Mouse (Mus musculus) frontal cortex, postnatal 14 days (tissue): ENCODE measurements at regions not wholly inside any gene's neighbourhood (a gene's known extent, or its start where the extent isn't known, plus 50 kb on each side); places are given as distances from the start of the nearest gene placed in this dataset.
A peak's percentile ranks its signal among the peaks of the same experiment; 100 is the strongest.

ENCODE experiments used
- DNase-seq, 2 experiments: peaks; one replicate each; pipeline ENCODE4 v3.0.0; 2022; ENCODE audit warnings: low spot score in 2 of 2

- DNase-seq = no peak
Measured at GRCm38 (mm10) chr1:92386752-92387151, 86.9 kb downstream of the Ndufa10 start.

DNA sequence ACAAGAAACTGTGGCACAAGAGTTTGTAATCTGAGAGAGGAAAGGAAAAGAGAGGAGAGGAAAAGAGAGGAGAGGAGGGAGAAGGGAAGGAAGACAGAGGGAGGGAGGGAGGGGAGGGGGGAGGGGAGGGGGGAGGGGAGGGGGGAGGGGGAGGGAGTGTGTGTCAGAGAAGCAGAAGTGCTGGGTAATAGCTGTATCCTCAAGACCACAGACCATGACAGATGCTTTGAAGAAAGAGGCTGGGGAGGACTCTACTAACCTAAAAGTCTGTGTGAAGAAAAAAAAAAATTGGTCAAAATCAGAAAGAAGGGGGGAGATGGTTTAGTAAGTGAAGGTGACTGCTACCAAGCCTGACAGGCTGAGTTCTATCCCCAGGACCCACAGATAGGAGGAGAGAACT, 88.7 kb downstream of the Ndufa10 start:
- DNase-seq = no peak

DNA sequence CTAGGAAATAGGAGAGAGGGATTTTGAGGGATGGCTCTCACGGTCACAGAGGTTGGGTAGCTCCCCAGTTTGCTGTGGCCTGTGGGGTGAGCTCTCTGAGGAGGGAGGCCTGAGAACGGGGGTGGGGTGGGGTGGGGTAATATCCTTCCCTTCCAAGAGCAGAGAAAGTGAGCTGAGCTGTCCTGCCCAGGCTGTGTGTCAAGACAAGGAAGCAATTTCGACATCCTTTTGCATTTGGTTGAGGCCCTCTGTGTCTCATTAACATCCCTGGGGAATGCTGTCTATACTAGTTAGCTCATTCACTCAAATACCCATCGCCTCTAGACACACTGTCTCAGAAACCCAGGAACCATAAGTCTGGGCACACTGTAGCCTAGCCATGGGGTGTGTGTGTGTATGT, 89.9 kb downstream of the Ndufa10 start:
- no peak for DNase-seq

- DNase-seq = no peak
Measured at GRCm38 (mm10) chr1:92379510-92379886, 94.2 kb downstream of the Ndufa10 start.

GRCm38 (mm10) chr1:92378741-92379509, 94.7 kb downstream of the Ndufa10 start:
- no peak for DNase-seq

DNA sequence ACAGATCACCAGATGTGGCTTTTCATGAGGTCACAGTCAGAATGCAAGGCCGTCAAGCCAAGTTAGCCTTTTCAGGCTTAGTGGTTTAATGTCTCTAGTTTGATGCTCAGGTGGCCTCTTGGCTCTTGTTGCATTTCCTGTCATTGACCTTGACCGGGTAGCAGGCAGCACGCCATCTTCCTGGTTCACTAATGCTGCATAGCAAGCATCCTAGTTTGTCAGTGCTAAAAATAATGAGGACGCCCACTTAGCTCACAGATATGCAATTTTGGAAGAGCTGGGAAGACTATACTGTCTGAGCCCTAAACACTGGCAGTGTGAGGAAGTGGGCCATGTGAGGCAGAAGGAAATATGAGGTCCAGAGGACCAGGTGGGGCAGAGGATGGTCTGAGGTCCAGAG, 97.2 kb downstream of the Ndufa10 start:
- DNase-seq = no peak

DNA sequence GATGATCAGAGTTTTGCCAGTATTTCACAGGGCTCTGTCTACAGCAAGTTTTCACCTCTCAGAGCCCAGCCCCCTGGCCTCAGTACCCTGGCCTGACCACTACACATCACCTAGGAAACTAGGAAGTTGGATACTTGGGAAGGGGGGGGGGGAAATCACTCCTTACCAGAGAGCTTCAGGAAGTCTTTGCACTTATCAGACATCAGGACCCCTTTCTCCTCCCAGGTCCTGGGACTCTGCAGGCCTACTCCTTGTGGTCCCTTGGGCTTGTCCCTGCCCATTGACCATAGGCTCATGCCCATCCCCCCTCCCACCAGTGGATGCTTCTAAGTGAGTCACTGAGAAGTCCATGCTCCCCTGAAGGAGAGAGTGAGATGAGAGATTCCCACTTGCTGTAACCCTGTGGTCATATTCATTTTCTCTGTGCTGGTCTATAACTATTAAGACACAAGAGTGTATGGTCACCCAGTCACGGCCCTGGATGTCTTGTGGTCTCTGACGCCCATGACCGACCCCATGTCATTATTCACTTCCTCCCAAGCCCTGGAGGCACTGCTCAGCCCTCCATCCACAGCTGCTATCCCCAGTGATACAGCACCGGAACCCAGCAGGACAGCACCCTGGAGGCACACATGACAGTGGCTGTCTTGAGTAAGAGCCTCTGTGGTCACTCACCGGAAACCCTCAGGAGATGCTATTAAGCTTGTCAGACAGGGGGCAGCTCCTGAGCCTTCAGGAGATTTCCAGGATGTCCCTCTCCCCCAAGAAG, 101.3 kb downstream of the Ndufa10 start:
- DNase-seq = no peak

GRCm38 (mm10) chr1:92371357-92371981, 102.2 kb downstream of the Ndufa10 start:
- DNase-seq = no peak

DNA sequence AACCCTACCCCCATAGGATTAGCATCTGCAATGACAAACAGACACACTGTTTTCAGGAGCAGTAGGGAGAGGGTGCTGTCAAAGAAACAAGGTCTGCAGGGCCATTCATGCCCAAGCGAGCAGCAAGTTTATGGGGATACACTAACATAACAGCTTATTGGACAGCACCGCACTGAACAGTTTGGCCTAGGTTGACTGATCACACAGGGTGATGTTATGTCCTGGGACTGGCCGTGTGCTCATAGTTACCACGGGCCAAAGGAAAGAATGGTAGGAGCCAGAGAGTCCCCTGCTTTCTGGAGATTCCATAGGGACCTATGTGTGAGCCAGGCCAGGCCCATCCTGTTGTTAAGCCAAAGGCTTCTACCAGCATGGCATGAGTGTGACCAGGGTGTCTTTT, 102.8 kb downstream of the Ndufa10 start:
- DNase-seq = no peak

- no peak for DNase-seq
Measured at GRCm38 (mm10) chr1:92369972-92370371, 103.7 kb downstream of the Ndufa10 start.

GRCm38 (mm10) chr1:92366249-92366648, 107.4 kb downstream of the Ndufa10 start:
- DNase-seq = no peak

GRCm38 (mm10) chr1:92365366-92366075, 108.1 kb downstream of the Ndufa10 start:
- DNase-seq = no peak

DNA sequence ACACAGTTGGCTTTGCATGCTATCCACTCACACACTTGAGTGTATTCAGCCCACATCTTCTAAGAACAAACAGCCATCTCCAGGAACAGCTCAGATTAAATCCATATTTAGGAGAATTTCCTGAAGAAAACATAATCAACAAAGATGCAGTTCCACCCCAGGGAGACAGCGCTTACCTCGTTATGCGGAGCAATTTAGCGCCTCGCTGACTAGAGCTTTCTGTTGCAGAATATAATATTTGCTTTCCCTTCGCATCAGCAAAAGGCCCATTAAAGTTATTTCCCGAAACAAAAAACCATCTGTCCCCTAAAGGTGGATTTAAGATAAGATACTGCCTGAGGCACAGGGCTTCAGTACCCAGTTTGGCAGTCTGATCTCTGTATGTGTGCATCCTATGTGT, 112.0 kb downstream of the Ndufa10 start:
- no peak for DNase-seq

GRCm38 (mm10) chr1:92360255-92360654, 113.4 kb downstream of the Ndufa10 start:
- peak in 1 of 2 experiments; percentile 64 for DNase-seq

- DNase-seq = no peak
Measured at GRCm38 (mm10) chr1:92359473-92359872, 114.2 kb downstream of the Ndufa10 start.

GRCm38 (mm10) chr1:92358758-92359287, 114.8 kb downstream of the Ndufa10 start:
- DNase-seq = no peak

DNA sequence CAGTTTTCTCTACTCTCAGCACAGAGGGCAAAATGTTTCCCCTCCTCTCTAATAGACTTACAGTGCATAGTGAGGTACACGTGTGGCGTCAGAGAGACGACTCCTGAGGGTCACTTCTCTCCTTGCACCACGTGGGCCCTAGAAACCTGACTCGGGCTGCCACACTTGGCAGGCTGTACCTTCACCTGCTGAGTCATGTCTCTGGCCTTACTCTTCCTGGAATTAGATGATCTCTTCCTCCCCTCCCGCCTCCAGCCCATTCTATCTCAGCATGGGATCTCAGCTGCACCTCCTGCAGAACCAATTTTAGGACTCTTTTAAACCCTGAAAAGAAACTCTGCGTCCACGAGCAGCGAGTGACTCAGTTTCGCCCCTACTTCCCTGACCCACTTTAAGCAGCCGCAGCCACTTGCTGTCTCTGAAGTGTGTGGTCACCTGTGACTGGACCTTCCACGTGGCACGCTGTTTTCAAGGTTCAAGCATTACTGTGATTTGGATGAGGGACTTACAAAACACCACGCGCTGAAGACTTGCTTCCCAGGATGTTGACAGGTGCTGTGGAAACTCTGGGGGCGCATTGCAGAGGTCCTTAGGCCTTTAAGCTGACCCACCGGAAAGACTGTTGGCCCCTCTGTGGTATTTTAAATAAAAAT, 125.2 kb downstream of the Ndufa10 start:
- DNase-seq = no peak

- no peak for DNase-seq
Measured at GRCm38 (mm10) chr1:92347656-92348055, 126.0 kb downstream of the Ndufa10 start.

DNA sequence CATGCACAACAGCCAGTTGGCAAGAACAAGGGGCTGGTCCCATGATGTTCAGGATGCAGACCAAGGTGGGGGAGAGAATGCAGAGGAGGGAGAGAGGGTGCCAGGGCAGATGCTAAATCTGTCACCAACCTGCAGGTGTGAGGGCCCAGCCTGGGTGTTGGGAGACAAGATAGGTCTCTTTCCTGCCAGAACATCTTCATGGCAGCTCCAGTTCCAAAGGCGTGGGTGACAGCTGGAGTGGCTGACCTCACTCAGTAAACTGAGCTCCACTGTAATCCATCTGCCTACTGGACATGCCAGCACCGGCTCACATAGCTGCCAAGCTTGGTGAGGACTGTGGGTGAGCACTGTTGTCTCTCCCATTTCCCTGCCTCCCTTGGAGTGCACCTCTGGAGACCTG, 129.9 kb downstream of the Ndufa10 start:
- DNase-seq = no peak

DNA sequence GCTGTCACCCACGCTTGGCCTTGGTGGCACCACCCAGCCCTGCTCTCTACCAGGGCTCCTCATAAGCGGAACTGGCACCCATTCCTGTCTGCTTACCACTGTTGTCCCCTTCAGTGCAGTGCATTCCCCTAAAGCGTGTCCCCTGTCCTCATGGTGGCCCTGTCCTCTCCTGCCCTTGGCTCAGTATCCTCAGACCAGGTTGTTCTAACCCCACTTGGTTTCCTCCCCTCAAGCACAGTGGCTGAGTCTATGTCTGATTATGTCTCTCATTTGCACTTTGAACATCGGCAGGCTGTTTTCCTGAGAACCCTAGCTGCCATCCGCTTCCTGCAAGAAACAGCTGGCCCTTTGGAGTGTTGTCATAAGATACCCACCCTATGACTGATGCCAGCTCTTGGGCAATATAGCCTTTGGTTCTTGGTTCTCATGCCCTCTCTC, 130.5 kb downstream of the Ndufa10 start:
- DNase-seq = no peak

DNA sequence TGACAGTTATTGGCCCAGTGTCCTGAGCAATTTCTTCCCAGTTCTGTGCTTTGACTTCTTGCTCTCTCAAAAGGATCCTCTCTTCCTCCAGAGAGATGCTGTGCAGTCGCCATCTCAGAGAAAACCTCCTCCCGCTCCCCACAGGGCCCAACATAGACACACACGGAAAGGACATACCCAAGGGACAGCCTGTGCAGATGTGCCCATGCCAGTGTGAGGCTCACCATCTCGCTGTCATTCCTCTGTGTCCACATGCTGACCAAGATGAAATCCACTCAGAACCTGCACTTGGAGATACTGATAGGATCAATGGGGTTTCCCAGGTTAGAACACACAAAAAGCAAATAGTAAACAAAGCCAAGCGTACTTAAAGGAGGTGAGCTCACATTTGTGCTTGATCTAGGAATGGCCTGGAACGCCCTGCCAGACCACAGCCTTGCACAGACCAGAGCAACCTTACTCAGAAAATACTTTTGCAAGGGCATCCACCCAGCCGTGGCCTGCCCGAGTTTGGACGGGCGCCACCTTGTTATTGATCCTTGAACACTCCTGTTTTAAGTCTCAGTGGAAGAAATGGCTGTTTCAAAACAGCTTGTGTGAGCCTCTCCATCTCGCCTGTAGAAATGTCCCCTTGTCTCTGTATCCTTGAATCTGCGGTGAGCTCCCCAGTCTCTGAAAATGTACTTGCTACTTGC, 131.7 kb downstream of the Ndufa10 start:
- no peak for DNase-seq
